Mouse (Mus musculus) neural tube, embryonic 12.5 days (tissue): ENCODE measurements around the gene Zfp934. TPM values are rescaled to one million over a fixed set of nuclear protein-coding genes. Genes with fewer than 3 reads are reported as not detected.
"Not testable (repeated sequence)": the region's sequence is repeated elsewhere in the genome, so short reads cannot be mapped to it uniquely, and the experiment has no call there.

Source experiments
- ATAC-seq: fragments of 200-750 bp; cut with Nextera tagmentation; 2 replicates; pipeline ENCODE4 v1.8.0; 2017; ENCODE audit warnings: low read depth, mild to moderate bottlenecking, moderate TSS enrichment, moderate library complexity; ENCODE audit not compliant: low FRiP score
- H3K27ac ChIP-seq: fragments of 300-500 bp; sonication (generic); 2 replicates; pipeline ENCODE4 v1.5.1; 2016
- H3K27me3 ChIP-seq: fragments of 300-500 bp; sonication (generic); replicated peaks from 2 replicates; pipeline ENCODE4 v1.6.1; 2016; ENCODE audit warnings: mild to moderate bottlenecking
- H3K36me3 ChIP-seq: fragments of 300-500 bp; sonication (generic); 2 replicates; pipeline ENCODE4 v1.6.1; 2016; ENCODE audit warnings: mild to moderate bottlenecking
- H3K4me1 ChIP-seq: fragments of 300-500 bp; sonication (generic); 2 replicates; pipeline ENCODE4 v1.6.1; 2016
- H3K4me2 ChIP-seq: fragments of 300-500 bp; sonication (generic); replicated peaks from 2 replicates; pipeline ENCODE4 v1.6.1; 2016; ENCODE audit warnings: mild to moderate bottlenecking
- H3K4me3 ChIP-seq: fragments of 300-500 bp; sonication (generic); 2 replicates; pipeline ENCODE4 v1.5.1; 2016
- H3K9ac ChIP-seq: fragments of 300-500 bp; sonication (generic); 2 replicates; pipeline ENCODE4 v1.6.1; 2016; ENCODE audit warnings: mild to moderate bottlenecking
- H3K9me3 ChIP-seq: fragments of 300-500 bp; sonication (generic); 2 replicates; pipeline ENCODE4 v1.6.1; 2016; ENCODE audit warnings: mild to moderate bottlenecking
- WGBS: fragments of 180-500 bp; shearing (Covaris S2); methylation state at CpG from one replicate; pipeline ENCODE4 v1.1.7; 2016; 5-methylcytosine and 5-hydroxymethylcytosine counted together
- polyA plus RNA-seq: library from polyadenylated mRNA; unstranded; fragments of >200 nt; fragmentation: Nextera tagmentation; extraction: Ambion mirVana; gene quantifications from 2 replicates; pipeline ENCODE4 v1.2.1, GENCODE M21; 2016

Zfp934 gene
- polyA plus RNA-seq = 15.5 and 15.8 TPM in 2 replicates

DNA sequence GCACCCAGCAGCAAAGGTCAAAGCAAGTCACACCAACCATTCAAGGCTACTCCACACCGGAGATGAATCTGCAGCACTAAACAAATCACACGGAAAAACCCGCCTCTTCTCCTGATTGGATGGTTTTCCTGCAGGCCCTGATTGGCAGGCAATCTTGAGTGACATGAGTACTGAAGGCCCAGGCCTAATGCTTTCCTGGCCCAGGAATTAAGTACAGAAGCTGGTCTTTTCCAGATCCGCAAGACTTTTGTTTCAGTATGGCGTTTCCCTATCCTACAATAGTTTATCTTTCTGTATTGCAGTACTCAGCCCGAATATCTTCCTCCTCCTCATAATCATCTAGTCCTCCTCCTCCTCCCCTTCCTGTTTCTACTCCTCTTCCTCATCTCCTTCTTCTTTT is at the start of gene Zfp934:
TSS of gene Zfp934 (minus strand) at position 101 of the 400 bp plus-strand sequence.
- WGBS = 93% methylated on average over 3 of the region's 6 CpGs
- not testable (repeated sequence) for H3K4me1 ChIP-seq, H3K4me2 ChIP-seq, H3K9me3 ChIP-seq, H3K27me3 ChIP-seq, ATAC-seq, H3K9ac ChIP-seq, H3K36me3 ChIP-seq, H3K4me3 ChIP-seq, H3K27ac ChIP-seq

DNA sequence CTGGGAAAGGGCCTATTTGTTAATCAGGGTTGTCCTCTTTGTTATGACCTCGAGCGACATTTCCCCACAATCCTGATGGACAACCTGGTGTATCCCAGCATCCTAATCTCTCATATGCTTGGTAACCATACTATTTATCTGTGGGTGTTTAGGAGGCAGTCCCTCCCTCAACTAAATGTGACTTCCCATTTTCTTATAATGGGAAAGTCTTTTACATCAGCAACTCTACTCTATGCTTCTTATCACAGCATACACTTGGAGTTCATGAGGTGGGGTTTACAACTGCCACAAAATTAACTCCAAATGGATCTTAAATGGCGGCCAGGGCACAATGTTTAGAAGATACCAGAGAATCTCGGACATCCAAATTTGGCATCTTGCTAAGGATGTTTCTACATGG is 46.5 kb upstream of the Zfp934 start:
- H3K4me2 ChIP-seq, H3K4me3 ChIP-seq, H3K36me3 ChIP-seq, H3K27ac ChIP-seq, H3K9me3 ChIP-seq, H3K4me1 ChIP-seq, H3K27me3 ChIP-seq, ATAC-seq, H3K9ac ChIP-seq: not testable (repeated sequence)
- WGBS = 96% methylated on average over 4 of the region's 4 CpGs

DNA sequence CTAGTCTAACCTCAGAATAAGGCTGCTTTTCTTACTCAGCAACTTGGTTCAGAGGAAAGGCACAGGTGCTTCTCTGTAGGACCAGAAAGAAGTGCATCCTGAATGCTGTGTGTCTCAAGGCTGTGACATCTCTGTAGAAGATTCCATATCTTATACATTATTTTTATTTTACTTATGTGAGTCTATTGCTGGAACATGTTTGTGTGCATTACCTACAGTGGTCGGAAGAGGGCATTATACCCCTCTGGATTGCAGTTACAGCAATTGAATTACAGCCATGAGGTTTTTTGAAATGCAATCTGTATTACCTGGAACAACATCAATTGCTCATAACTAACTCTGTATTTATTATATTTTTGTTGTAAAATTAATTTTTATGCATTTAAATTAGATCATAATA is 9.3 kb downstream of the Zfp934 start:
- H3K4me2 ChIP-seq, H3K4me3 ChIP-seq, H3K27ac ChIP-seq, H3K36me3 ChIP-seq, H3K4me1 ChIP-seq, ATAC-seq, H3K9ac ChIP-seq, H3K27me3 ChIP-seq, H3K9me3 ChIP-seq: not testable (repeated sequence)
- WGBS = 6% methylated on average over 1 of the region's 1 CpGs

DNA sequence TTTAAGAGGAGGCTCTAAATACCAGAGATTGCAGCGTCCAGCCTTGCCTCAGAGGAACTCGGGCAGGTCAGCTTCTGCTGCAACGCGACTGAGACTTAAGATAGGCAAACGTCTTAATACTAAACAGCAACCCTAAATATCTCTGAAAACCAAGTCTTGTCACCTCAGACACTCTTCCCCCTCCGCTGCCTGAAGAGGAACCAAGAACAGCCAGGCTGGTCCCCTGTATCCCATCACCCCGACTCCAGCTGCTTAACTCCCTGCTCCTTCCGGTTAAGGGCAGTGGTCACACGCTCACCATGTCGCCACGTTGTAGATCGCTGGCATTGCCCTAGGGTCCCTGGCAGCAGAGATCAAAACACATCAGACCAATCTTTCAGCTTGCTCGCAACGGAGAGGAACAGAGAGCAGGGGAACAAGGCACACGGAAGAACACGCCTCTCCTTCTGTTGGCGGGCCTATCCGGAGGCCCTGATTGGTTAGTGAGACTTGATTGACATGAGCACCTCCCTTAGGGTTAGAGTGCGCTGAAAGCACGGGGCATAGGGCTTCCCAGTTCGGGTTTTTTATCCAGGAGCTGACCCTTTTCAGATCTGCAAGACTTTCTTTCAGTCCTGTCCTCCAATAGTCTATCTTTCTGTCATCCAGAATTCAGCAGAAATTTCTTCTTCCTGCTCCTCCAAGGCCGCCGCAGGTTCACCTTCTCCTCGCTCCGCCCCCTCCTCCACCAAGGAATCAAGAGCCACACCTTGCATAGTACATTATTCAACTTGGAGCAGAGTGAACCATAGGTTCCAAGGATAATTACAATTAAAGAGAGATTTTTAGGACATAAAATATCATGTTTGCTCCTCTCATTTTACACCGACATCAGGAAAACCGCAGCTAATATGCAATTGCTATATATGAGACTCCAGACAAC is 12.5 kb downstream of the Zfp934 start, which contains the start of gene Zfp935:
TSS of gene Zfp935 (minus strand) at position 323 of the 922 bp plus-strand sequence.
- H3K36me3 ChIP-seq = peaks cover 15% of the 10 kb centered on the region
- peaks cover 12% of the 10 kb centered on the region; the same call in 1 of the 2 replicates for H3K9me3 ChIP-seq
- H3K4me3 ChIP-seq = peak within 1 kb of the TSS; percentile 44
- peak within 1 kb of the TSS; percentile 62 for H3K9ac ChIP-seq
- WGBS = 5% methylated on average over 27 of the region's 27 CpGs
- H3K4me1 ChIP-seq, H3K27ac ChIP-seq, H3K27me3 ChIP-seq: not testable (repeated sequence)
- ATAC-seq = 0 out of 2 replicates have a peak, but pooled peaks have one; percentile 58
- peak within 1 kb of the TSS; percentile 47 for H3K4me2 ChIP-seq

DNA sequence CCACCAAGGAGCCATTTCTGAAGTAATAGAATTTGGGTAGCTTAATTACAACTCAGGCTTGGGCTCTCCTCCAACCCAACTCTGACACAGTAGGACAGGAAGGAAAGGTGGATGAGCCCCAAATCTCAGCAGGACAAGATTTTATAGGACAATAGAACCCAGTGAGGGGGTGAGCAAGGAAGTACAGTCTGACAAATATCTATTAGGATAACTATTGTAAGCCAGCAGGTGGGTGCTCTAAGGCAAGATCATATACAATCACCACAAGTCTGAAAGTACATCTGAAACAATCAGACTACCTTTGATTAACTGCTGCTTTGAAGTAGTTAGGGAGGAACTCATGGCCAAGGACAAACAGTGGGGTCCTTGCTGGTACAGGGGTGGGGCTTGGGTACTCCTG is 40.9 kb downstream of the Zfp934 start:
- H3K36me3 ChIP-seq, ATAC-seq, H3K27me3 ChIP-seq, H3K4me2 ChIP-seq, H3K4me3 ChIP-seq, H3K9ac ChIP-seq, H3K4me1 ChIP-seq, H3K27ac ChIP-seq: not testable (repeated sequence)
- peaks cover 11% of the 10 kb centered on the region for H3K9me3 ChIP-seq

DNA sequence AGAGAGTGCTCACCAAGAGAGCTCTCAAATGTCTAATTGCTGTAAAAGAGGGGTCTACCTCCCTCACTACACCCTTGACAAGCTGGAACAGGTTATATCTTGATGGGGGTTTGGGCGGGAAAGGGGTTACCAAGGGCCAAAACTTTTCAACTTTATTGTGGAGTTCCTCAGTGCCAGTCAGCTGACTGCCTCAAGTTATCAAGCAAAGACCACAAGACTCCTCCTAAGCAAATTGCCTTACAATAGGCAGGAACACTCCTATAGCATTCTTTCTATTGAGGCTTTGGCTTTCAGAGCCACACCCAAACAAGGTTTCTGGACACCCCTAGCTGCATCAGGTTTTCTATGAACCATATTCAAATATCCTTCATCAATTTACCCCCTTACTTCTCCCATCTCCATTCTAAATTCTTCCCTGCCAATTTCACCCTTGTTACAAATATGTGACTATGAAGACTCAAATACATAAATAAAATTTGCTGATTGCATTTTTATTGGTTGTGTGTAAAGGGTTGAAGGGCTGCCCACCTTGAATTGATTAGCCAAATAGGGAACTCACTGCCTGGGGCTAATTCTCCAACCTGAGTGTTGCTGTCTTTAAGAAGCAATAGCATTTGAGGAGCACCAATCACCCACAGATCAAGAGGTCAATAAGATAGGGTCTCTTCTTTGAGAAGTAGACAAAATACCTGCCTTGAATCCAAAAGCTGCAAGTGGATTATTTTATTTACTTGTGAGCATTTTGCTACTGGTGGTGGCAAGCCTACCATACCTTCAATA is 60.2 kb downstream of the Zfp934 start:
- 78% methylated on average over 1 of the region's 1 CpGs for WGBS
- not testable (repeated sequence) for H3K4me3 ChIP-seq, H3K27ac ChIP-seq, H3K27me3 ChIP-seq, H3K9ac ChIP-seq, ATAC-seq, H3K4me1 ChIP-seq, H3K36me3 ChIP-seq, H3K4me2 ChIP-seq, H3K9me3 ChIP-seq

DNA sequence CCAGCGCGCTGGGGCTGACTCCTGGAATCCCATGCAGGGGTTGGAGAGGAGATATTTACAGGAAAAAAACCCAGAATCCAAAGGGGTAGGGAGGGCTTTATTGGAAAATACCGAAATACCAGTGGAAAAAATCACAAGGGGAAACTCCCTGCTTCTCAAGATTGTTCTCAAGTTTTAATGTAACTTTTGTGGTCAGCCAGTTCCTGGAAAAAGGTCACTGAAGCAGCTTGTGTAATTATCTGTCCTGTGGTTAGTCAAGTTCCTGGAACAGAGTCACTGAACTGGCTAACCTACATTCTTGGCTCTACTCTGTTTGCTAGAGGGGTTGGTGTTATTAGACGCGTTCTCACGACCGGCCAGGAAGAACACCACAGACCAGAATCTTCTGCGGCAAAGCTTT is 98.3 kb downstream of the Zfp934 start:
- not testable (repeated sequence) for H3K9ac ChIP-seq, H3K27me3 ChIP-seq, H3K4me3 ChIP-seq, H3K9me3 ChIP-seq, H3K27ac ChIP-seq, H3K4me1 ChIP-seq, H3K36me3 ChIP-seq, H3K4me2 ChIP-seq, ATAC-seq
- 94% methylated on average over 8 of the region's 8 CpGs for WGBS

DNA sequence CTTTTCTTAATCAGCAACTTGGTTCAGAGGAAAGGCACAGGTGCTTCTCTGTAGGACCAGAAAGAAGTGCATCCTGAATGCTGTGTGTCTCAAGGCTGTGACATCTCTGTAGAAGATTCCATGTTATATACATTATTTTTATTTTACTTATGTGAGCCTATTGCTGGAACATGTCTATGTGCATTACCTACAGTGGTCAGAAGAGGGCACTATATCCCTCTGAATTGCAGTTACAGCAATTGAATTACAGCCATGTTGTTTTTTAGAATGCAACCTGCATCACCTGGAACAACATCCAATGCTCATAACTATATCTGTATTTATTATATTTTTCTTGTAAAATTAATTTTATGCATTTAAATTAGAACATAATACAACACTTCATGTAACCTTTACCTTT is 101.1 kb downstream of the Zfp934 start:
- not testable (repeated sequence) for H3K9ac ChIP-seq, H3K4me2 ChIP-seq, H3K4me1 ChIP-seq, ATAC-seq, H3K9me3 ChIP-seq, H3K4me3 ChIP-seq, H3K27me3 ChIP-seq, H3K36me3 ChIP-seq, H3K27ac ChIP-seq

DNA sequence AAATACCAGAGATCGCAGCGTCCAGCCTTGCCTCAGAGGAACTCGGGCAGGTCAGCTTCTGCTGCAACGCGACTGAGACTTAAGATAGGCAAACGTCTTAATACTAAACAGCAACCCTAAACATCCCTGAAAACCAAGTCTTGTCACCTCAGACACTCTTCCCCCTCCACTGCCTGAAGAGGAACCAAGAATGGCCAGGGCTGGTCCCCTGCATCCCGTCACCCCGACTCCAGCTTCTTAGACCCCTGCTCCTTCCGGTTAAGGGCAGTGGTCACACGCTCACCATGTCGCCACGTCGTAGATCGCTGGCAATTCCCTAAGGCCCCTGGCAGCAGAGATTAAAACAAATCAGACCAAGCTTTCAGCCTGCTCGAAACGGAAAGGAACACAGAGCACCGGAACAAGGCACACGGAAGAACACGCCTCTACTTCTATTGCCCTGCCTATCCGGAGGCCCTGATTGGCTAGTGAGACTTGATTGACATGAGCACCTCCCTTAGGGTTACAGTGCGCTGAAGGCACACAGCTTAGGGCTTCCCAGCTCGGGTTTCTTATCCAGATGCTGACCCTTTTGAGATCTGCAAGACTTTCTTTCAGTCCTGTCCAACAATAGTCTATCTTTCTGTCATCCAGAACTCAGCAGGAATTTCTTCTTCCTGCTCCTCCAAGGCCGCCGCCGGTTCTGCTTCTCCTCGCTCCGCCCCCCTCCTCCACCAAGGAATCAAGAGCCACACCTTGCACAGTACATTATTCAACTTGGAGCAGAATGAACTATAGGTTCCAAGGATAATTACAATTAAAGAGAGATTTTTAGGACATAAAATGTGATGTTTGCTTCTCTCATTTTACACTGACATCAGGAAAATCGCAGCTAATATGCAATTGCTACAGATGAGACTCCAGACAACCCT is 104.3 kb downstream of the Zfp934 start, which contains the start of gene Gm49359:
TSS of gene Gm49359 (minus strand) at position 409 of the 911 bp plus-strand sequence.
- H3K4me1 ChIP-seq, H3K27ac ChIP-seq, H3K36me3 ChIP-seq, H3K9me3 ChIP-seq, H3K27me3 ChIP-seq: not testable (repeated sequence)
- 2% methylated on average over 28 of the region's 28 CpGs for WGBS
- peak; percentile 100 for ATAC-seq
- peak within 1 kb of the TSS; percentile 60 for H3K4me3 ChIP-seq
- peak within 1 kb of the TSS; percentile 70 for H3K9ac ChIP-seq
- H3K4me2 ChIP-seq = peak within 1 kb of the TSS; percentile 47
